Mouse (Mus musculus) lung, adult 2 months (tissue): ENCODE measurements around the gene Rnf208.

ENCODE experiments used
- CTCF ChIP-seq: fragments of 200-500 bp; IDR thresholded peaks from 2 replicates; pipeline ENCODE4 v1.5.1; 2011; ENCODE audit warnings: mild to moderate bottlenecking, low read length, control low read depth; ENCODE audit not compliant: insufficient read depth
- POLR2A ChIP-seq: fragments of 200-500 bp; IDR thresholded peaks from 2 replicates; pipeline ENCODE4 v1.6.1; 2011; ENCODE audit warnings: low read depth, mild to moderate bottlenecking, control low read depth, low read length, borderline replicate concordance; ENCODE audit errors: extremely low read depth

DNA sequence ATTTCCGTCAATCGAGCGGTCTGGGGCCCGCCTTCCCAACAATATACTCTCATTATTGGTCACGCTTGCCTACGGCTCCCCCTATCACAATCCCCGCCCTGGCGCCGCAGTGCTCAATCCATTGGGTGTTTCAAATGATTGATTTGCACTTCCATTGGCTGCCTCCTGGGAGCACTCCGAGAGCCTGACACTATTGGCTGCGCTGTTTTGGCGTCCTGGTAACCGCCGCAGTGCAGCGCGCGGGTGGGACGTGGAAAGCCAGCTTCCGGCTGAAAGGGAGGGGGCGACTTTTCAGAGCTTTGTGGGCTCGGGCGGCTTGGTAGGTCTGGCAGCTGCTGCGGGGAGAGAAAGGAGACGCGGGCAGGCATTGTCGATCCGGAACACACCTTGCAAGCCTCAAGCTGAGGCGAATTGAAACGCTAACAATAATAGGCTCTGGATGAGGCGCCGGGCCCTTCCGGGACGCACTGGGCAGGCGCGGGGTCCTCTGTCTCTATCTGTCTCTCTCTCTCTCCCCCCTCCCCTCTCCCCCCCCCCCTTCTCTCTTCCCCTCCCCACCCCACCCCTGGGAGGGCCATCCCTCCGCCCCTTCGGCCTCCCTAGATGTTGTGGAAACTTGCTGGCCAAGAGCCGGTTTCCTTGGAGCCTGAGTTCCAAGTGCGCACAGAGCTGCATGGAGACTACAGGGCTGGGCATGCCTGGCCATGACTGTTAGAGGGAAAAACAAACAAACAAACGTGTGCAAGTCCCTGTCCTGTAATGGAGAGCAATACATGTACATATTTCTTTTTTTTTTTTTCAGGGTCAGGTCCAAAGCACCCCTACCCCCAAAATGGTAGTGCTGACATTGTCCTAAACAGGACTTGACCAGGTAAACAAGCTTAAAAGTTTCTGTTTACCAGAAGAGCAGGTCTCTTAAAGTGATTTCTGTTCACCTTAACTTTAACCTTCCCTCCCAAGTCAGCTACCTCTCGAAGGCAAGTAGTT is 17.0 kb upstream of the Rnf208 start:
- TF ChIP-seq CTCF (no peak), POLR2A (peak; percentile 88; the same call in 1 of the 2 replicates)
